Mouse (Mus musculus) yolk sac, embryonic 10.5 days (tissue): ENCODE measurements around the gene Samd4b.
A peak's percentile ranks its signal among the peaks of the same experiment; 100 is the strongest.

Experiments used
- DNase-seq: peaks from one replicate; pipeline ENCODE4 v3.0.0-alpha.2; 2017; ENCODE audit warnings: low spot score

Gene Samd4b

GRCm38 (mm10) chr7:28377190-28378065 lies 220.5 kb downstream of the Samd4b start:
- DNase-seq: no peak

- peak; percentile 96 for DNase-seq
Observed at GRCm38 (mm10) chr7:28376011-28376771, 221.8 kb downstream of the Samd4b start.

- DNase-seq: peak; percentile 95
Observed at GRCm38 (mm10) chr7:28375176-28375921, 222.6 kb downstream of the Samd4b start.

- DNase-seq: peak; percentile 70
Observed at GRCm38 (mm10) chr7:28374647-28375046, 223.3 kb downstream of the Samd4b start.

GRCm38 (mm10) chr7:28373891-28374495 lies 224.0 kb downstream of the Samd4b start:
- peak; percentile 80 for DNase-seq

- DNase-seq: no peak
Observed at GRCm38 (mm10) chr7:28373131-28373581, 224.8 kb downstream of the Samd4b start.

GRCm38 (mm10) chr7:28372251-28373108 lies 225.5 kb downstream of the Samd4b start, which contains the start of gene Plekhg2:
Gene Plekhg2 (minus strand): TSS chr7:28372599.
- DNase-seq: peak; percentile 99

GRCm38 (mm10) chr7:28371514-28371989 lies 226.4 kb downstream of the Samd4b start:
- DNase-seq: peak; percentile 74

GRCm38 (mm10) chr7:28370977-28371513 lies 226.9 kb downstream of the Samd4b start:
- DNase-seq: no peak

GRCm38 (mm10) chr7:28370051-28370450 lies 227.9 kb downstream of the Samd4b start:
- no peak for DNase-seq

- DNase-seq: no peak
Observed at GRCm38 (mm10) chr7:28368276-28368920, 229.5 kb downstream of the Samd4b start.

- DNase-seq: no peak
Observed at GRCm38 (mm10) chr7:28367663-28368275, 230.2 kb downstream of the Samd4b start.

- no peak for DNase-seq
Observed at GRCm38 (mm10) chr7:28362441-28363060, 235.4 kb downstream of the Samd4b start.

GRCm38 (mm10) chr7:28361647-28362341 lies 236.2 kb downstream of the Samd4b start:
- DNase-seq: no peak

GRCm38 (mm10) chr7:28360291-28360690 lies 237.7 kb downstream of the Samd4b start:
- DNase-seq: no peak

GRCm38 (mm10) chr7:28359854-28360253 lies 238.1 kb downstream of the Samd4b start:
- no peak for DNase-seq

GRCm38 (mm10) chr7:28358431-28358830 lies 239.5 kb downstream of the Samd4b start:
- DNase-seq: no peak

GRCm38 (mm10) chr7:28357984-28358383 lies 240.0 kb downstream of the Samd4b start:
- peak; percentile 85 for DNase-seq
